Mouse (Mus musculus): ENCODE results near the gene Cysltr2. TPM values are rescaled to one million over a fixed set of nuclear protein-coding genes. Genes with fewer than 3 reads are reported as not detected.

The Cysltr2 gene
- polyA plus RNA-seq, 1 experiment: not detected

DNA sequence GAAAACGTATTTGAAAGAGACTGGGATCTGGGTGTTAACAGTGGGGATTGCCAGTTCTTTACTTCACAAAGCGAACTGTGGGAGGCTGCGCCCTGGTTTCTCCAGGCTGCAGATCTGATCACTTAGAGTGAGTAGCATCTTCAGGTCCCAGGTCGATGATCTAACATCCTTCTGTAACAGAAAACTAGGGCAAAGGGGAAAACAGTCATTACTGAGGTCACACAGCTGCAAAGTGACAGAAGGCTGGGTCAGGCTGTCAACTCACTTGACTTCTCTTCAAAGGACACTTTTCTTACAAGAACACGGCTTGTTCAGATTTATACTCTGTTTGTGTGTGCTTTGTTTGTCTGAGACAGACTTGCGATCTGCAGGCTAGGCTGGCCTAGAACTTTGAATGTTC is 33.5 kb downstream of the Cysltr2 start:
- no peak for TF ChIP-seq GATA1 (IDR thresholded peaks at IDR 0.05; ENCODE audit: low read length)

DNA sequence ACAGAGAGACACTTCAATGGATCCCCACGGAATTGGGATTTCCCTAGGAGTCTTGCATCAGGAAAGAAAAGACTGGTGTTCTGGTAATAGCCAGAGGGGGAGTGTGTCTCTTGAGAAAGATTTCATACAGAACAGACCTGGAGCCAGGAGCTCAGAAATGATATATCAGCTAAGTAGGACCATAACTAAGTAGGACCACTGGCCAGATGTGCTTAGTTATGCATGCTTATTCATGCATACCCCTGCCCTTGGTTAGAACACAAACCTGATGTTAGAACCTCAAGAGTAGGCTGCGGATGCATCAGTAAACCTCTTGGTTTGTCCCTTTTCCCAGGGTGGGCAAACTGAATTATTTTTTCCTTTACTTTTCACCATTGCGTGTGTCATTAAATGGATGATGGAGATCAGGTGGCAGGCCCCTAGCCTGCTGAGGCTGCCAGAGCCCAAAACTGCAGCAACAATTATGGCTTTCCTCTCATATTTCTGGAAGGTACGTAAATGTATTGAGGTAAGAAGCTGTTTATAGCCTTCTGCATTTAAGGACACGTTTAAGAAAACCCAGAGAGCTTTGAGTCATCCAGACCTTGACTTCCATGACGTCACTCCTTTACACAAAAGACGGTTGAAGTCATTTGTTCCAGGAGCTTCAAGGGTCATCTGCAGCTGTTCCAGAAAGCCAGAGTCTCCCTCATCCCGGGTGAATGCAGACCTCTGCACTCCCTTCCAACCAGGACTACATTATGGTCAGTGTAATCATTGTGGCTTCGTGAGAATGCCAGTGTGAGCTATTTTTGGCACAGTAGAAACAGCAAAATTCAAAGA is 35.0 kb downstream of the Cysltr2 start:
- TF ChIP-seq GATA1 (IDR thresholded peaks at IDR 0.05; ENCODE audit: low read length): no peak

DNA sequence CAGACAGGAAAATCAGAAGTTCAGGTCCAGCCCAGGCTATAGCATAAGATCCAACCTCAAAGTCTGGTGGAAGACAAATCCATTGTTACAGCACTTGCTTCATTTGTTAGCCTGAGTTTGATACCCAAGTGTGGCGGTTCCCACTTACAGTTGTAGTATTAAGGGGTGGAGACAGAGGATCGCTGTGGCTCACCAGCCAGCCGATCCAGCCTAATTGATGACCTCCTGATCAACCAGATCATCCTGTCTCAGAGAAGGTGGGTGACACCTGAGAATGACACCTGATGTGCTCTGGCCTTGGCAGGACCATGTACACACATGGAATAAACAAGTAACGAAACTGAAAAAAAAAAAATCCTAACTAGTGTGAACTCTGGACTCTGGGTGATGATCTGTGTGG is 47.1 kb downstream of the Cysltr2 start:
- TF ChIP-seq GATA1 (IDR thresholded peaks at IDR 0.05; ENCODE audit: low read length): no peak

DNA sequence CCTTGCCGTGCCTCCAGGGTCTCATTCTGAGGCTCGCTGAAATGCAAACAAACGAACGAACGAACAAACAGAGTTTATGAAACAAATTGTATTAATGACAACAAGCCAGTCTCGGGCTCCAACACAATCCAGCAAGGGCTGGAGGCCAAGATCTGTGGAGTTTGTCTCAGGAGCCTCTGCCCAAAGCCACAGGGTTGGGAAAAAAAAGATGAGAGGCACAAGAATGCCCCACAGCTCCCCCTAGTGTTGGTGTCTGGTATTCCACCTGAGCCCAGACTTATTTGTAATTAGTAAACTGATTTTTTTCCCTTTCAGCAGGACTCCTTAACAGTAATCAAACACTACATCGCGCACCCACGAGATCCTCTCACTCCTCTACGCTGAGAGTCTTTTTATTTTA is 48.6 kb downstream of the Cysltr2 start:
- TF ChIP-seq GATA1 (IDR thresholded peaks at IDR 0.05; ENCODE audit: low read length): no peak

DNA sequence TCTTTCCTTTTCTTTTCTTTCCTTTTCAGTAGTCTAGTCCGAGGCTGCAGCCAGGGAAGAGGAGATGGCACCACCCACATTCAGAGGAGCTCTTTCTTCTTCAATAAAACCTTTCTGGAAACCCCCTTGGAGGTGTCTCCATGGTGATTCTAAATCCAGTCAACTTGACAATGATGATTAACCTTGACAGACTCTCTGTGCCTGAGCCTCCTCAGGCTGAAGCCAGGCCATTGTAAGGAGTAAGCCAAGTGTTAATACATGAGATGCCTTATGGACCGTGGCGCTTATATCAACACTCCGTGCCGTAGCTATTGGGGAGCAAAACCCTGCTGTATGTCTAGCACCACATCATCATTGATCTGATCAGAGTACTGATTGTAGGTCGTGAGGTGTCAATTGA is 50.8 kb downstream of the Cysltr2 start:
- TF ChIP-seq GATA1 (IDR thresholded peaks at IDR 0.05; ENCODE audit: low read length): no peak

DNA sequence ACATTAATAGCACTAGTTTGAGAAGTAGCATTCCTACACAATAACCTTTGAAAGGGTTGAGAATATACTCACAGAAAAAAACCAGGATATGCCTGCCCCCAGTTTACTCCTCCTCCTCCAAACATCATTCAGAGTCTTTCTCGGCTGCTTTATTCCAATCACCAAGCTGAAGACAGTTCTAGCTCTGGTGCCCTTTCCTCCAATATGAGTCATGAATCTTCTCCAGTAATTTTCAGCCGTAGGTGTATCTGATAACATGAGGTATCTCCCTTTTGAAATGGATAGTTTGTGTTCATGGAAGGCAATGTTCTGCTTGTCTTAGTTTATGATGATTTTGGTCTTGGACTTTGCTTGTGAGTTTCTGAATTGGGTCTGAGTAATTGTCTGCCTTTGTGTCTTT is 62.9 kb downstream of the Cysltr2 start:
- TF ChIP-seq GATA1 (IDR thresholded peaks at IDR 0.05; ENCODE audit: low read length): no peak

DNA sequence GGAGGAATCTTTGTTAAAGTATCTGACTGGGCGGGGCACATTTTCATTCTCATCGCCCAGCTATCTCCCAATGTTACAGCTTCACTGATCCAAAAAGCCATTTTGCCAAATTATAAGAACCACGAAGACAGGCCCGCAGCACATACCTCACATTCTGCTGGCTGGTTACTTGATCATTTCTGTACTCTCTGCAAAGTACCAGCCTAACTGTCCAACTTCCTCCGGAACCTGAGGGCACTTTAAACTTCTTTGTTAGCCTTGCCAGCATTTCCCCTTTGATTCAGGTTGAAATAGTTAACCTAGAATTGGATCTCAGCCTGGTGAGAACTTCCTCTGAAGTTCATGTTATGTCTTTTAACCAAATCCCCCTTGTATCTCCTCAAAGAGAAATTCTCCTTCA is 63.8 kb downstream of the Cysltr2 start:
- no peak for TF ChIP-seq GATA1 (IDR thresholded peaks at IDR 0.05; ENCODE audit: low read length)

DNA sequence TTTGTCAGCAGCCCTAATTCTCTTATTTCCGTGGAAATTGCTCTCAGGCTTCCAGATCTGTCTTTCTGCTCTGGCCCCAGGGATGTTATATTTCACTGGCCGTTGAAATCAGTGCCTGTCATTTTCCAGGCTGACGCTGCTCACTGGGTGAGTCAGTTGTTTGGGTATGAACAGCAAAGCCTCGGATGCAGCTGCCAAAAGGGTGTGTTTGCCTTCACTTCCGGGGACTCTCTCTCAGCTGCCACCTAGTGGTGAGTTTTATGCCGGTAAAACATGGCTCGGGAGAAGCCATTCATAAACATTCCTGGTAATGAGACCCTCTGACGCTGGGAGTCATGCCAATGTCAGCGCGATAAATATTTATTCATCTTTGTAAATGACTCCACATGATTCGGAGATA is 65.5 kb downstream of the Cysltr2 start:
- TF ChIP-seq GATA1 (IDR thresholded peaks at IDR 0.05; ENCODE audit: low read length): no peak

DNA sequence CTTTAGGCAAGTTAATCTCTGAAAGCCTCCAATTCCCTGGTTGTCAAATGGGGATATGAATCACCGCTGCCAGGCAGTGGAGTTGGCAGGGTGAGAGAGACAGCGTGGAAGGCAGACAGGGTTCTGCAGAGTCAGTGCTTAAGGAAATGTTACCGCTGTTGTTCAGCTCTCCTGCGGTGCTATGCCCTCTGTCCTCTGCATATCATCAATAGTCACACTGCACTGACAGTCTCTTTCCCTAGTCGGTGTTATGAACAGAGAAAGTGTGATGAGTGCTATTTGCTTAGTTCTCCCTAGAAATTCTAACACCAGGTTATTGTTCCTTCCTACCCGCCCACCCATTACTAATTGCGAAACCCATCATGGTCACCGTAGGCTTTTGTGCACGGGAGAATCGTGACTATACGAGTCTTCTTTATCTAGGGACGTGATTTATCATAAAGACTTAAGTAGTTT is 65.9 kb downstream of the Cysltr2 start:
- no peak for TF ChIP-seq GATA1 (IDR thresholded peaks at IDR 0.05; ENCODE audit: low read length)

DNA sequence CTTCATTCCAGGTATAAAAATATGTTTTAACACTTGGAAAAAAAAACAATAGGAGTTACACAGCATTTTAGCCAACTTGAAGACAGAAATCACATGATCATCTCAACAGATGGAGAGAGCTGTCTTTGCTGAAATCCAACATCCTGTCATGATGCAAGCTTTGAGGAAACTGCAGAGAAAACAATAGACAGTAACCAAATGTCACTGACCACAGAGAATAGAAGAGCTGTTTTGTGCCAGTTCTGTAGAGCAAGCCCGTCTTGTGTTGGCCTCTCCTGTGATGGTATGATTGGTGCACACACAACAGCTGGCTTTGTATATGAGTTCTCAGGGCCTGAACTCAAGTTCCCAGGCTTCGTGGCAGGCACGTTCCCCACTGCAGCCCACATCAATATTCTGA is 68.2 kb downstream of the Cysltr2 start:
- TF ChIP-seq GATA1 (IDR thresholded peaks at IDR 0.05; ENCODE audit: low read length): no peak

DNA sequence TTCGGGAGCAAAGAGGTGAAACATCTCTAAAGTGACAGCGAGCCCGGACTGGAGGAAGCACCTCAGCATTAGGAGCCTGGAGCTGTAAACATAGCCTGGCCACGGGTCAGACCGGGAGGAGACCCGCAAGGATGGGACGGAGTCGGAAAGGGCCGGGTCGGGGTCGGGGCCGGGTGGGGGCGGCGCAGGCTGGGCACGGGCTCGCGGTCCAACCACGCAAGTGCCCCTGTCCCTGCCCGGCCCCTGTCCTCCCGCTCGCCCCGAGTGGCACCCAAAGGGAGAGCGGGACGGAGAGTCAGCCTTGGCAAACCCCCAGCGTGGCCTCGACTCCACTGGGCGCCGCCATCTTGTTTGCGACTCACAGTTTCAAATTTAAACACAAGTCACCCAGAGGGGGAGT is 68.8 kb downstream of the Cysltr2 start:
- no peak for TF ChIP-seq GATA1 (IDR thresholded peaks at IDR 0.05; ENCODE audit: low read length)

DNA sequence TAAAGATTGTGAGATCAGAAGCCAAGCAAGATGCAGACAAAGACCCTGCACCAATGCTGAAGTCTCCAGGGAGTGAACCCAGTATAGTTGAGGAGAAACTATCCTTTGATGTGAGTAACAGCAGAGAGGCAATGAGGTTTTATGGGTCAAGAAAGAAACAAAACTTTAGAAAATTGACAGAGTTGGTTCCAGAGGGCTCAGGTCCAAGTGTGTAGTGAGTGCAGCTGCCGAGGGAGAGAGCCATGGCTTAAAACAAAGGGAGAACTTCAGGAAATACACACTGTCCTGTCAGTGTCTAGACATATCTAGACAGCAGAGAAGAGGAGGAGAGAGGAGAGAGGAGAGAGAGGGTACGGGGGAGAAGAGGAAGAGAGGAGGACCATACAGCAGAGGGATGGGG is 72.8 kb downstream of the Cysltr2 start:
- TF ChIP-seq GATA1 (IDR thresholded peaks at IDR 0.05; ENCODE audit: low read length): no peak

Other genes with a start within 250 kb of the Cysltr2 start
- 24.9 and 26.3 TPM in 2 replicates for gene Rcbtb2, start 73.9 kb upstream of the Cysltr2 start, polyA plus RNA-seq (2012)
- gene Lpar6, start 188.8 kb upstream of the Cysltr2 start, polyA plus RNA-seq (2012): 0.03 and 0.11 TPM in 2 replicates